Mouse (Mus musculus): ENCODE measurements around the gene Trp53bp2.

GRCm38 (mm10) chr1:182430676-182431075 is 21.7 kb downstream of the Trp53bp2 start:
- TF ChIP-seq GATA1 (IDR thresholded peaks at IDR 0.05; ENCODE audit: borderline replicate concordance, low read length) (no peak), FLI1 (IDR thresholded peaks at IDR 0.05; ENCODE audit: low read length) (no peak)

Measured in megakaryocyte, embryonic 14.5 days (primary cell).